Mouse (Mus musculus) thymus, adult 2 months (tissue): ENCODE results near the gene Ankrd52.

ENCODE experiments used
- CTCF ChIP-seq: fragments of 200-500 bp; IDR thresholded peaks from 2 replicates; pipeline ENCODE4 v1.5.1; 2012; ENCODE audit warnings: mild to moderate bottlenecking, control low read depth, low read length, moderate library complexity, borderline replicate concordance; ENCODE audit not compliant: control insufficient read depth, poor library complexity, insufficient read depth; ENCODE audit errors: extremely low read depth
- POLR2A ChIP-seq: fragments of 200-500 bp; IDR thresholded peaks from 2 replicates; pipeline ENCODE4 v1.6.1; 2012; ENCODE audit warnings: mild to moderate bottlenecking, low read length, control low read depth, moderate library complexity; ENCODE audit not compliant: control insufficient read depth, poor library complexity, insufficient read depth; ENCODE audit errors: extremely low read depth

DNA sequence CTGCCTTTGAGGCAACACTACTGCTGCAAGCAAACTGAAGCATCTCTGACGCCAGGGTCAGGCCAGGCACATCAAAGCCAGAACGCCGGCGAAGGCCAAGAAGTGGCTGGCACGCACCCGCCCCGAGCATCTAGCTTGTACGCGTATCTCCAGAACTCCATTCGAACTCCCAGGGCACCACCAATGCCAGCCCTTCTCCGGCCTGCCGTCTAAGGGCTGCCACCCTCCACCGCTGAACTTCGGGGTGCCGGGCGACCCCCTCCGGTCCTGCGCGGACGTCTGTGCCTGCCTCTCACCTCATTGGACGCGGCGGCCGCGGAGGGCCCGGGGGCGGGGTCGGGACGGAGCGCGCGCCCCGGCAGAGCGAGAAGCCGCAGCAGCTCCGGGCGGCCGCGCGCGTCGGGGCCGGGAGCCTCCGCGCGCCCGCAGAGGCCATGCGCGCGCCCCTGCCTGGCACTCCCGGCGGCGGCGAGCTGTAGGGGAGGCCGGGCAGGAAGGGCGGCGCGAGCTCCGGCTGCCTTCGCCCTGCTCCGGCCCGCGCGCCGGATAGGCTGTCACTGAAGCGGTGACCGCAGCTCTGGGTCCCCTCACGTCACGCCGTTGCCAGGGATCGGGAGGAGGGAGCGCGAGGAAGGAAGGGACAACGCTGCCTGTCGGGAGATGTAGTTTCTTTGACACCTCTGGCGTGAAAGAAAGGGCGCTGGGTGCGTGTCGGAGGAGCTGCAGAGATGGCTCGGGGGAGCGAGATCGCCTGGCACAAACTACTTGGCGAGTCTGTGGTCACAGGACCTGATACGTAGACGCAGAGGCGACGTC, 8.3 kb upstream of the Ankrd52 start, which contains the start of gene Coq10a:
- TF ChIP-seq CTCF (peak; percentile 45; the same call in 1 of the 2 replicates), POLR2A (peak; percentile 93; the same call in 1 of the 2 replicates)
